Mouse (Mus musculus) liver, adult (tissue): Measurements from ENCODE around the gene Atad1.
A peak's percentile ranks its signal among the peaks of the same experiment; 100 is the strongest.

Experiments used
- GATA4 ChIP-seq: IDR thresholded peaks from 2 replicates; pipeline ENCODE4 v1.6.1; 2014; ENCODE audit warnings: mild to moderate bottlenecking, low read length; ENCODE audit not compliant: insufficient replicate concordance

Atad1 gene

DNA sequence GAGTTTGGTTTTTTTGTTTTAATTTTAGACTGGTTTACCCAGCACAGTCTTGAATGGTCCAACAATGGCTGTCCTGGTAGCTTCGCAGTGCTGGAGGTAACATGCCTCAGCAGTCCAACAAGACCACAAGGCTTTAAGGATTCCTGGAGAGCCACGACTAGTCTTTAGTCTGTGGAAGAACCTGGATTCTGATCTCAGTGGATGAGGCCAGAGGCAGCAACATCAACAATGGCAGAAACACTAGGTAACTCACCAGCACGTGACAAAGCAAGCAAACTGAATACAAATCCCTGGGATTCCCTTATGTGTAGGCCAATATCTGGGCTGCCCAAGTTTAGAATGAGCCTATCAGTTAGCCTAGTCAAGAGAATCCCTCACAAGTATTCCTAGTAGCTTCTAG, 26.1 kb downstream of the Atad1 start:
- no peak for TF ChIP-seq GATA4

GRCm38 (mm10) chr19:32712588-32713042, 27.0 kb downstream of the Atad1 start:
- no peak for TF ChIP-seq GATA4

GRCm38 (mm10) chr19:32711761-32712541, 27.6 kb downstream of the Atad1 start:
- no peak for TF ChIP-seq GATA4

GRCm38 (mm10) chr19:32710288-32710687, 29.3 kb downstream of the Atad1 start:
- TF ChIP-seq GATA4 = no peak

GRCm38 (mm10) chr19:32708996-32709395, 30.6 kb downstream of the Atad1 start:
- TF ChIP-seq GATA4 = no peak

DNA sequence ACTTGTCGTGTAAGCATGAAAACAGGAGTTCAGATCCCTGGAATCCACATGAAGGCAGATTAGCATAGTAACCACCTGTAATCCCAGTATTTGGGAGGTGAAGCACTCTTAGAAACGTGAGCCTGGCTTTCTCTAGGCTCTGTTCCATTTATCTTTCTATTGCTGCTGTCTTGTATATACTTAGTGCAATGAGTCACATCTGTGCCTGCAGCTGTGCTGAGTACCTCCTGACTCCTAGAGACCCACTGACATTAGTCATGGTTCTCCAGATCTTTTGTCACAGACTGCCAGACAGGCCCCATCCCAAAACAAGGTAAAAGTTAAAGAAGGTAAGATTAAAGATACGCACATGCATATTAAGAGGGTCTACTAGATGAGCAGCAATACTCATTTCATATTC, 37.4 kb downstream of the Atad1 start:
- no peak for TF ChIP-seq GATA4

GRCm38 (mm10) chr19:32696674-32697073, 42.9 kb downstream of the Atad1 start:
- no peak for TF ChIP-seq GATA4

DNA sequence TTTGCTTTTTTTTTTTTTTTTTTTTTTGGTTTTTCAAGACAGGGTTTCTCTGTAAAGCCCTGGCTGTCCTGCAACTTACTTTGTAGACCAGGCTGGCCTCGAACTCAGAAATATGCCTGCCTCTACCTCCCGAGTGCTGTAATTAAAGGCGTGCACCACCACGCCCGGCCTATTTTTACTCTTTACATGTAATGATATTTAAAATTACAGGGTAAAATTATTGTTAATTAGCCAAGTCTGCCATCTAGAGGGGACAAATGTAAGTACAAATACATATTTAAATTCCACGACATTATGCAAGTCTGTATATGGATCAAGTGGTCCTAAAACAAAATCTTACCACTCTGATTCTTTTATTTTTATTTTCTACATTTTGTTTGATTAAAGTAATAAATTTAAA, 49.9 kb downstream of the Atad1 start:
- no peak for TF ChIP-seq GATA4

- TF ChIP-seq GATA4 = no peak
These were observed 51.9 kb downstream of the Atad1 start for GRCm38 (mm10) chr19:32687721-32688120.

- no peak for TF ChIP-seq GATA4
These were observed 56.5 kb downstream of the Atad1 start for GRCm38 (mm10) chr19:32683081-32683480.

GRCm38 (mm10) chr19:32680894-32681293, 58.7 kb downstream of the Atad1 start:
- no peak for TF ChIP-seq GATA4

GRCm38 (mm10) chr19:32675766-32676165, 63.8 kb downstream of the Atad1 start:
- TF ChIP-seq GATA4 = no peak

DNA sequence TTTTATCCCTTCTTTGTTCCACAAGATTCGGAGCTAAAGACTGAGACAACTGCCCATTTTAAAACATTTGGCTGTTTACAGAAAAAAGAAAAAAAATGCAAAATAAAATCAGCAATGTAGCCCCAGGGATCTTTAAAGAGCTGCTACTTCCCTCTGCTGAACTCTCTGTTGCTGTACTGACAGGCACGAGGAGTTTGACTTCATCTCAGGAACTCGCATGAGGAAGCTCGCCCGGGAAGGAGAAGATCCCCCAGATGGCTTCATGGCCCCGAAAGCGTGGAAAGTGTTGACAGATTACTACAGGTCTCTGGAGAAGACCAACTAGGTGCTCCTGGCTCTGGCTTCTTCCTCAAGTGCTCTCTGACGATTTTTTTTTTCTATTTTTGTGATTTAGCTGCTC, 74.3 kb downstream of the Atad1 start:
- TF ChIP-seq GATA4 = no peak

DNA sequence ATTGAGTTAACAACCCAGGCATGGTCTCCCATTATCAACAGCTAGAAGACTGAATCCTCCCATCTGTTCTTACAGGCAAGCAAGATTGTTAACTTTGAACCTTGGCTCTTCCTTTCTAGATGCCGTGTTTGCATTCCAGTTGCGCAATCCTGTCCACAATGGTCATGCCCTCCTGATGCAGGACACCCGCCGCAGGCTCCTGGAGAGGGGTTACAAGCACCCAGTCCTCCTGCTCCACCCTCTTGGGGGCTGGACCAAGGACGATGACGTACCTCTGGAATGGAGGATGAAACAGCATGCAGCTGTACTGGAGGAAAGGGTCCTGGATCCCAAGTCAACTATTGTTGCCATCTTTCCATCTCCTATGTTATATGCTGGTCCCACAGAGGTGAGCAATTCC, 76.7 kb downstream of the Atad1 start:
- TF ChIP-seq GATA4 = no peak; the same call in 1 of the 2 replicates

DNA sequence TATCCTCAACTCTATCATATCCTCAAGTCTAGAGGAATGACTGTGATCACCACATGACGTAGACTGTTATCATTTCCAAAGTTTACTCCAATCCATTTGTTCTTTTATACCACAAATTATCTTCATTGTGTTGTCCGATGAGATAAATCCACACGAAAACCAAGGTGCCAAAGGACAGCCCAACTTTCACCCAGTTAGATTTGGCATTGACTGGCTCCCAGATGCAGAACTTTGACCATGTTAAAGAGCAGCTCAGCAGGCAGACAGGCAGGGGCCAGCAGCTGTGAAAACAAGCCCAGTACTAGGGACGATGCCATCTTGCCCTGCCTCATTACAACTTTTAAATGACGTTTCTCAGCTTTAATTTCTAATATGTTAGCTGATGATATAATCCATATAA, 80.2 kb downstream of the Atad1 start:
- peak; percentile 59; the same call in 1 of the 2 replicates for TF ChIP-seq GATA4

GRCm38 (mm10) chr19:32653630-32654362, 85.8 kb downstream of the Atad1 start:
- TF ChIP-seq GATA4 = no peak

- peak; percentile 26; the same call in 1 of the 2 replicates for TF ChIP-seq GATA4
These were observed 86.5 kb downstream of the Atad1 start for GRCm38 (mm10) chr19:32653122-32653521.

- no peak for TF ChIP-seq GATA4
These were observed 88.5 kb downstream of the Atad1 start for GRCm38 (mm10) chr19:32651046-32651445.
